Mouse (Mus musculus) thymus, postnatal 10 days (tissue): ENCODE results near the gene Mlf1.

Source experiments
- DNase-seq, 2 experiments: peaks; one replicate each; pipeline ENCODE4 v3.0.0; 2021; ENCODE audit warnings: low spot score in 2 of 2

The Mlf1 gene

GRCm38 (mm10) chr3:67447143-67447542, 73.2 kb downstream of the Mlf1 start:
- DNase-seq: no peak
